Mouse (Mus musculus): ENCODE data around the gene Polr2i. TPM values are rescaled to one million over a fixed set of nuclear protein-coding genes. Genes with fewer than 3 reads are reported as not detected.
A peak's percentile ranks its signal among the peaks of the same experiment; 100 is the strongest.

Polr2i gene
- polyA plus RNA-seq, 1 experiment from 2014 or later, result 155 TPM

DNA sequence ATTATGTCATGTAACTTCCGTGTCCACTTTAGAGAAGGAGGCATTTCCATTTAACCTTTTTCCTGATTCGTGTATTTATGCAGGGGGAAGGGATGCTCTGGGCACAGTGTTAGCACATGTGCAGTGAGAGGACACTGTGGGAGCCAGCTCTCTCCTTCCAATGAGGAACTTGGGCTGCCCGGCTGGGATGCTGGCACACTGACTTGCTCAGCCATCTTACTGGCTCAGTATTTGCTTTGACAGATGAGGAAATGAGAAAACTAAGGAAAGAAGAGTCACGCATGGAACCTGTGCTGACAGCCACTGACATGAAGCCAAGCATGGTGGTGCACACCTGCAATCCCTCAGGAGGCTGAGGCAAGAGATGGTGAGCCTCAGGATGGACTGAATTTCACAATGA lies 37.9 kb downstream of the Polr2i start:
- H3K4me1 ChIP-seq, result no peaks in the 10 kb centered on the region
- no peaks in the 10 kb centered on the region for H3K27me3 ChIP-seq
- H3K27ac ChIP-seq (replicated peaks), result no peak overlapping the region
- H3K4me3 ChIP-seq (replicated peaks), result no peak overlapping the region
- H3K9me3 ChIP-seq (replicated peaks), result no peaks in the 10 kb centered on the region
- H3K36me3 ChIP-seq, result no peaks in the 10 kb centered on the region
- no peak overlapping the region for H3K9ac ChIP-seq
- WGBS, result 81% methylated on average over 4 of the region's 4 CpGs
- no peak for ATAC-seq (ENCODE audit: insufficient number of reproducible peaks, low FRiP score, low TSS enrichment, low read depth)
- H3K4me2 ChIP-seq (replicated peaks), result no peak overlapping the region

DNA sequence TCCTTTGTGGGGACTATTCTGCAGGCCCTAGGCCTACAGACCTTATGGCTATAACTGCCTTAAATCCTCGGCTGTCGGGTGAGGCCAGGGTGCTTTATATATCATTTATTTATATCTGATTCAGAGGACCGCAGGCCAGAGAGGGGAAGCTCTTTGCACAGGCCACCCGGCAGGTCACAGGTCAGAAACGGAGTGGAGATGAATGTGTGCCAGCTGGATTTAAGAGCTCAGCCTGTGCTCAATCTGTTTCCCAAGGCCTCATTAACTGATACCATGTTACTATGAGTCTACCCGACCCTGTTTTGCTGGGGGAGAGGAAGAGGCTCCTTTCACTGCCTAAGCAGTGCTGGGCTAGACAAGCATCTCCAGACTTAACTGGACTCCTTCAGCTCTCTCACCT lies 42.6 kb downstream of the Polr2i start:
- Histone ChIP-seq H3K4me2 (replicated peaks) (no peak overlapping the region), H3K9me3 (replicated peaks) (no peaks in the 10 kb centered on the region), H3K27ac (replicated peaks) (no peak overlapping the region), H3K9ac (no peak overlapping the region), H3K4me1 (peaks cover 6% of the 10 kb centered on the region; the same call in 1 of the 2 replicates), H3K36me3 (no peaks in the 10 kb centered on the region), H3K27me3 (no peaks in the 10 kb centered on the region), H3K4me3 (replicated peaks) (no peak overlapping the region)
- 82% methylated on average over 6 of the region's 6 CpGs for WGBS
- ATAC-seq (ENCODE audit: insufficient number of reproducible peaks, low FRiP score, low TSS enrichment, low read depth), result no peak

DNA sequence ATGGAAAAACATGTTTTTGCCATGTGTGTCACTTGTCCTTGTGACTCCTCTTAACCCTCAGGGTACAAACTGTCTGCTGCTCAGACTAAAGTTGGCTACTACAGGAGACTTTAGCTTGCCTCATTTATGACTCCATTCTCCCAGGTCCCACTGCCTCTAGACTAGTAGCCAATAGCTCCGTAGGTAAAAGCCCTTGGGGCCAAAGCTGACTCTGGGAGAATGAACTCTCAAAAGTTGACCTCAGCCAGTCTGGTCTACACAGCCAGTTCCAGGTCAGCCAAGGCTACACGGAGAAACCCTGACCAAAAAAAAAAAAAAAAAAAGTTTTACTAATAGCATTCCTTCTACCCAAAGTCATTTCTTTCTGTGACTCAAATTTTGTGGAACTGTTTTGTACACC lies 47.2 kb downstream of the Polr2i start:
- Histone ChIP-seq H3K27ac (replicated peaks) (no peak overlapping the region), H3K9ac (no peak overlapping the region), H3K9me3 (replicated peaks) (no peaks in the 10 kb centered on the region), H3K27me3 (no peaks in the 10 kb centered on the region), H3K4me1 (peaks cover 19% of the 10 kb centered on the region), H3K4me2 (replicated peaks) (no peak overlapping the region), H3K36me3 (no peaks in the 10 kb centered on the region), H3K4me3 (replicated peaks) (no peak overlapping the region)
- ATAC-seq (ENCODE audit: insufficient number of reproducible peaks, low FRiP score, low TSS enrichment, low read depth), result no peak
- WGBS, result 44% methylated on average over 2 of the region's 2 CpGs

DNA sequence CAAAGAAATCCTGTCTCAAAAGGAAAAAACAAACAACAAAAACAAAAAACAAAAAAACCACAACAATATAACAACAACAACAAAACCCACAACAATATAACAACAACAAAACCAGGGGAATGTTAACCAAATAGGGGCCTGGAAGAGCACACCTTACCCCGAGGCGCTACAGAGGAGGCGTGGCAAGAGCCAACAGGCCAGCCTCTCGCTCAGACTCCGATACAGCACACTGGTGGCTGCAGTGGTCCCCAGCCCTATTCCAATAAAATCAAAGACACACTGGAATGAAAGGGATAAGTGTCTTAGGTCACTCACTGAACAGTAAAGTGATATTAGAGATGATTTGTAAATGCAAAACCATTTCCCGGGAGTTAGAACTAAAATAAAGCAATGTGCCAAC lies 47.8 kb downstream of the Polr2i start:
- H3K4me3 ChIP-seq (replicated peaks), result peak overlapping the region; percentile 70
- H3K27me3 ChIP-seq, result no peaks in the 10 kb centered on the region
- ATAC-seq (ENCODE audit: insufficient number of reproducible peaks, low FRiP score, low TSS enrichment, low read depth), result no peak
- H3K36me3 ChIP-seq, result no peaks in the 10 kb centered on the region
- H3K27ac ChIP-seq (replicated peaks), result peak overlapping the region; percentile 99; the same call in 1 of the 2 replicates
- H3K9ac ChIP-seq, result 0 out of 2 replicates have a peak overlapping the region, but pooled peaks have one; percentile 7
- peak overlapping the region; percentile 89 for H3K4me2 ChIP-seq (replicated peaks)
- 0% methylated on average over 6 of the region's 6 CpGs for WGBS
- peaks cover 19% of the 10 kb centered on the region for H3K4me1 ChIP-seq
- no peaks in the 10 kb centered on the region for H3K9me3 ChIP-seq (replicated peaks)

DNA sequence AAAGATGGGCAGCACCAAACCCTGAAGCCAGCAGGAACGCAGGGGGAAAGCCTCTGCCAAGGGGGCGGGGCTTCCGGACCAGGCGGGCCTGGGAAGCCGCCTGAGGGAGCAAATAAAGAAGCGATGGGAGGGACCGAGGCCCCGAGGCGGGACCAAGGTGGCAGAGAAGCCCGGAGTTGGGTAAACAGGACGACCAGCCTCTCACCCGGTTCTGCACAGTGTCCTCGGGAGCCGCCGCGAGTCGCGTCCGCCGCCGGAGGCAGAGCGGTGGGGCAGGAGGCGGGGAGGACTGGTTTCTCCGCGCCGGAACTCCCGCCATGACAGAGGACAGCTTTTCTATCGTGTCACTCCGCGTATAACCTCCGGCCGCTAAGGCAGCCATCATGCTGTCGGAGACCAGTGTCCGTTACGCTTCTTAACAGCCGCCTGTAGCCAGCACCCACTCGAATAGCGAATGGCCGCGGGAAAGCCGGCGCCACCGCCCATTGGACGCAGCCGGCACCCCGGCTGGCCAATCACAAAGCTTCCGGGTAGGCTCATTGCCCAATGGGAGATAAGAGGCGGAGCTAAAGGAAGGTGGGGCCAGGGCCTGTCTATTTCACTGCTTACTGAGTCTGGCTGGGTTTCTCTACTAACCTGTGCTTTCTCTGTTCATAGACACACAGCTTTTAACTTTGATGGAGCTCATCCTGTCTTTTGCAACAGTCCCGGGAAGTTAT lies 48.4 kb downstream of the Polr2i start, which contains the start of the genes Thap8 and Wdr62:
Gene Thap8 (plus strand): TSS at position 144 of the 719 bp plus-strand sequence.
Gene Wdr62 (minus strand): TSS at position 469 of the 719 bp plus-strand sequence.
- peak within 1 kb of the TSS; percentile 43 for H3K9ac ChIP-seq
- peak; percentile 96 for ATAC-seq (ENCODE audit: insufficient number of reproducible peaks, low FRiP score, low TSS enrichment, low read depth)
- peaks cover 19% of the 10 kb centered on the region for H3K4me1 ChIP-seq
- H3K27me3 ChIP-seq, result no peaks in the 10 kb centered on the region
- H3K4me2 ChIP-seq (replicated peaks), result peak within 1 kb of the TSS; percentile 89
- WGBS, result under 1% methylated on average over 49 of the region's 49 CpGs
- H3K36me3 ChIP-seq, result no peaks in the 10 kb centered on the region
- peak within 1 kb of the TSS; percentile 70 for H3K4me3 ChIP-seq (replicated peaks)
- no peaks in the 10 kb centered on the region for H3K9me3 ChIP-seq (replicated peaks)
- H3K27ac ChIP-seq (replicated peaks), result peak within 1 kb of the TSS; percentile 99

DNA sequence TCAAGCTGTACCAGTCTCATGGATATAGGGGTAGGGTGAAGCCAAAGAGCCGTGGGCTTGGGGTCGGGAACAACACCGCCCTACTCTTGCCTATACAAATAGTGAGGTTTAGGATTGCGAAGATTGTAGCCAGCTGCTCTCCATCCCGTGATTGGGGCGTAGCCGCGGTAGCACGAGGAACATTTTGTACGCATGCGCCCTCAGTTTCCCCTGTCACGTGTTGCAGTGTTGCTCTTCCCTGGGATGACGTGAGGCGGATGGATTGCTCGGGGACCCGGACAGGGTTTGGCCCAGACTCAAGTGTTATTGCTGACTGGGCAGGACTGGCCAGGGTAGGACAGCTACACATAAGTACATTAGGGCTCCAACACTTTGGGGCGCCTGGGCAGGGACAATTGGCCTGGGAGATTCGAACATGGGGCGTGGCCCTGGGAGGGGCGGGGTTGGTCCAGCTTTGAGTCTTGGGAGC lies 49.0 kb downstream of the Polr2i start:
- no peaks in the 10 kb centered on the region for H3K27me3 ChIP-seq
- no peaks in the 10 kb centered on the region for H3K36me3 ChIP-seq
- H3K9ac ChIP-seq, result peak overlapping the region; percentile 43
- H3K27ac ChIP-seq (replicated peaks), result peak overlapping the region; percentile 99
- ATAC-seq (ENCODE audit: insufficient number of reproducible peaks, low FRiP score, low TSS enrichment, low read depth), result peak; percentile 82
- WGBS, result under 1% methylated on average over 20 of the region's 20 CpGs
- no peaks in the 10 kb centered on the region for H3K9me3 ChIP-seq (replicated peaks)
- peak overlapping the region; percentile 70 for H3K4me3 ChIP-seq (replicated peaks)
- peaks cover 19% of the 10 kb centered on the region for H3K4me1 ChIP-seq
- peak overlapping the region; percentile 89 for H3K4me2 ChIP-seq (replicated peaks)

DNA sequence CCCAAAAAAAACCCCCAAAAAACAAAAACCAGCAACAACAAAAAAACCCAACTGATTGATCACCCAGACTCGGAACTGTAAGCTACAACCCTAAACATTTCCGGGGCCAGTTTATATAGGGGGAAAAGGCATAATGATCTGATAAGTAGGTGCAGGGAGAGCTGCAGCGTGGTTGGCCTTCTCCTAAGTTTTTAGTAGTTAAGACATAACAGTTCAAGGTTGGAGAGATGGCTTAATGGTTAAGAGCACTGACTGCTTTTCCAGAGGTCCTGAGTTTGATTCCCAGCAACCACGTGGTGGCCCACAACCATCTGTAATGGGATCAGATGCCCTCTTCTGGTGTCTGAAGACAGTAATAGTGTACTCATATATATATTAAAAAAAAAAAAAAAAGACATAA lies 49.8 kb downstream of the Polr2i start:
- ATAC-seq (ENCODE audit: insufficient number of reproducible peaks, low FRiP score, low TSS enrichment, low read depth), result no peak
- H3K4me3 ChIP-seq (replicated peaks), result 0 out of 2 replicates have a peak overlapping the region, but pooled peaks have one; percentile 70
- H3K9me3 ChIP-seq (replicated peaks), result no peaks in the 10 kb centered on the region
- peaks cover 19% of the 10 kb centered on the region for H3K4me1 ChIP-seq
- no peak overlapping the region for H3K9ac ChIP-seq
- peak overlapping the region; percentile 99; the same call in 1 of the 2 replicates for H3K27ac ChIP-seq (replicated peaks)
- H3K4me2 ChIP-seq (replicated peaks), result no peak overlapping the region
- 75% methylated on average over 4 of the region's 4 CpGs for WGBS
- no peaks in the 10 kb centered on the region for H3K36me3 ChIP-seq
- no peaks in the 10 kb centered on the region for H3K27me3 ChIP-seq

DNA sequence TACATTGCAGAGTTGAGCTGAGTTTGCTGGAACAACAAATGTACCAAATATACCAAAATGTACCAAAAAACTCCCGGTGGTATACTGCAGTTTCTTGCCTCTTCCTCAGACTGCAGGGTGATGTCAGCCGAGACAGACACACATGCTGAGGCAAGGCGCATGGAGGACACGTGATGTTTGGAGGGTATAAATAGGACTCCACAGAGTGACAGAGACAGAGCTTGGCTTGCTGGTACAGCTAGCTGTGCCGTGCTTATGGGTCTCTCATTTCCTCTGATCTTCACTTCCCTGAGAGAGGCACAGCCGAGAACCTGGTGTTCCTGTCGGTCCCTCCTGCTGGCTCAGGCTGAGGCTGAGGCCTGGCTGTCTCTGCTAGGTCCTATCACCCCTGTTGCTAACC lies 51.0 kb downstream of the Polr2i start:
- no peak for ATAC-seq (ENCODE audit: insufficient number of reproducible peaks, low FRiP score, low TSS enrichment, low read depth)
- Histone ChIP-seq H3K4me3 (replicated peaks) (no peak overlapping the region), H3K9ac (no peak overlapping the region), H3K27me3 (no peaks in the 10 kb centered on the region), H3K4me2 (replicated peaks) (no peak overlapping the region), H3K9me3 (replicated peaks) (no peaks in the 10 kb centered on the region), H3K36me3 (no peaks in the 10 kb centered on the region), H3K4me1 (peaks cover 19% of the 10 kb centered on the region), H3K27ac (replicated peaks) (no peak overlapping the region)
- WGBS, result 74% methylated on average over 7 of the region's 7 CpGs

Other genes starting within 250 kb of the Polr2i start
- gene Zfp568, start 248.0 kb upstream of the Polr2i start, polyA plus RNA-seq (2015; fragmentation: Nextera tagmentation; extraction: Ambion mirVana), result 18.4 and 22.6 TPM in 2 replicates
- 5.3 and 6.7 TPM in 2 replicates for gene Zfp14, start 180.6 kb upstream of the Polr2i start, polyA plus RNA-seq (2015; fragmentation: Nextera tagmentation; extraction: Ambion mirVana)
- gene Zfp82, start 159.0 kb upstream of the Polr2i start, polyA plus RNA-seq (2015; fragmentation: Nextera tagmentation; extraction: Ambion mirVana), result 7.9 and 8.3 TPM in 2 replicates
- 0.73 and 1.9 TPM in 2 replicates for gene Gm26920, start 141.5 kb upstream of the Polr2i start, polyA plus RNA-seq (2015; fragmentation: Nextera tagmentation; extraction: Ambion mirVana)
- gene Zfp566, start 141.4 kb upstream of the Polr2i start, polyA plus RNA-seq (2015; fragmentation: Nextera tagmentation; extraction: Ambion mirVana), result 9.4 and 10.6 TPM in 2 replicates
- gene Zfp260, start 137.2 kb upstream of the Polr2i start, polyA plus RNA-seq (2015; fragmentation: Nextera tagmentation; extraction: Ambion mirVana), result 120 and 122 TPM in 2 replicates
- 14.6 and 15.4 TPM in 2 replicates for gene Zfp382, start 110.0 kb upstream of the Polr2i start, polyA plus RNA-seq (2015; fragmentation: Nextera tagmentation; extraction: Ambion mirVana)
- 13.6 and 17.7 TPM in 2 replicates for gene Zfp146, start 62.2 kb upstream of the Polr2i start, polyA plus RNA-seq (2015; fragmentation: Nextera tagmentation; extraction: Ambion mirVana)
- gene Cox7a1, start 47.8 kb upstream of the Polr2i start, polyA plus RNA-seq (2015; fragmentation: Nextera tagmentation; extraction: Ambion mirVana), result 6.4 and 6.5 TPM in 2 replicates
- 111 and 113 TPM in 2 replicates for gene Capns1, start 33.1 kb upstream of the Polr2i start, polyA plus RNA-seq (2015; fragmentation: Nextera tagmentation; extraction: Ambion mirVana)
- gene Tbcb, start 324 bp downstream of the Polr2i start, polyA plus RNA-seq (2015; fragmentation: Nextera tagmentation; extraction: Ambion mirVana), result 172 and 177 TPM in 2 replicates
- gene Ovol3, start 3.8 kb downstream of the Polr2i start, polyA plus RNA-seq (2015; fragmentation: Nextera tagmentation; extraction: Ambion mirVana), result 0.31 and 0.39 TPM in 2 replicates
- 0.34 and 0.49 TPM in 2 replicates for gene Thap8, start 48.1 kb downstream of the Polr2i start, polyA plus RNA-seq (2015; fragmentation: Nextera tagmentation; extraction: Ambion mirVana)
- gene Wdr62, start 48.5 kb downstream of the Polr2i start, polyA plus RNA-seq (2015; fragmentation: Nextera tagmentation; extraction: Ambion mirVana), result 6.7 and 8.6 TPM in 2 replicates
- 36.3 and 47.3 TPM in 2 replicates for gene Clip3, start 59.8 kb downstream of the Polr2i start, polyA plus RNA-seq (2015; fragmentation: Nextera tagmentation; extraction: Ambion mirVana)
- gene Alkbh6, start 76.8 kb downstream of the Polr2i start, polyA plus RNA-seq (2015; fragmentation: Nextera tagmentation; extraction: Ambion mirVana), result 84.9 and 92.8 TPM in 2 replicates
- gene Syne4, start 82.9 kb downstream of the Polr2i start, polyA plus RNA-seq (2015; fragmentation: Nextera tagmentation; extraction: Ambion mirVana), result 30.5 and 36.9 TPM in 2 replicates
- gene E130208F15Rik, start 89.8 kb downstream of the Polr2i start, polyA plus RNA-seq (2015; fragmentation: Nextera tagmentation; extraction: Ambion mirVana), result 0.60 and 1.9 TPM in 2 replicates
- gene Sdhaf1, start 91.9 kb downstream of the Polr2i start, polyA plus RNA-seq (2015; fragmentation: Nextera tagmentation; extraction: Ambion mirVana), result 17.9 and 18.8 TPM in 2 replicates
- 5.7 and 6.6 TPM in 2 replicates for gene Lrfn3, start 130.8 kb downstream of the Polr2i start, polyA plus RNA-seq (2015; fragmentation: Nextera tagmentation; extraction: Ambion mirVana)
- gene Tyrobp, start 181.8 kb downstream of the Polr2i start, polyA plus RNA-seq (2015; fragmentation: Nextera tagmentation; extraction: Ambion mirVana), result 95.4 and 103 TPM in 2 replicates
- gene Hcst, start 187.9 kb downstream of the Polr2i start, polyA plus RNA-seq (2015; fragmentation: Nextera tagmentation; extraction: Ambion mirVana), result 2.2 and 2.4 TPM in 2 replicates
- 1.7 and 1.8 TPM in 2 replicates for gene Nfkbid, start 189.8 kb downstream of the Polr2i start, polyA plus RNA-seq (2015; fragmentation: Nextera tagmentation; extraction: Ambion mirVana)
- 52.0 and 61.3 TPM in 2 replicates for gene Aplp1, start 213.6 kb downstream of the Polr2i start, polyA plus RNA-seq (2015; fragmentation: Nextera tagmentation; extraction: Ambion mirVana)
- gene Kirrel2, start 225.7 kb downstream of the Polr2i start, polyA plus RNA-seq (2015; fragmentation: Nextera tagmentation; extraction: Ambion mirVana), result 1.1 and 1.3 TPM in 2 replicates
- gene Nphs1, start 226.4 kb downstream of the Polr2i start, polyA plus RNA-seq (2015; fragmentation: Nextera tagmentation; extraction: Ambion mirVana), result 0.17 TPM in 2 replicates